Mouse (Mus musculus): ENCODE results near the gene Ngdn. TPM values are rescaled to one million over a fixed set of nuclear protein-coding genes. Genes with fewer than 3 reads are reported as not detected.

The Ngdn gene
- total and polyA plus RNA-seq, 3 experiments = 140 to 148 TPM; not detected in 1

DNA sequence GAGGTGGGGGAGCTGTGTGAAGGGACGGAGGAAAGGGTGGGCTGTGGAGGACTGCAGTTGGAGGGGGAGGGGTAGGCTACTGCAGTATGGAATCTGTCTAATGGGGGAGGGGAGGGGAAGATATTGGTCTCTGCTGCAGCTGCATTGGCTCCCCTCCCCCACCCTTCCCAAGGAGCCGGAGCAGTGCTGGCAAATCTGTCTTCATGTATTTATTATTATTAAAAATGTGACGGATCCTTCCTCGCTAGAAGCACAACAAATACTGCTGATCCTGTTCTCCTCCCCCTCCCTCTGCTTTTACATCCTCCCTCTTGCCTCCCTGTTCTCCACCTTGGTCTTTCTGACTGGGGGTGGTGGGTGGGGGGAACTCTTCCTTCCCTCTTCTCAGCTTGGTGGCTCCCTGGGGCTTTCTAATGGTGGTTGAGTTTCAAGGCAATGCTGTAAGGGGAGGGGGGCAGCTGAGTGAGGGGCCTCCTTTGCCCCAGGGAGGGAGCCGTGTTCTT is 13.1 kb downstream of the Ngdn start:
- TF ChIP-seq MAFK (IDR thresholded peaks at IDR 0.05; ENCODE audit: borderline replicate concordance, low read depth, low read length) = no peak
- TF ChIP-seq MAX (IDR thresholded peaks at IDR 0.05; ENCODE audit: low read length) = no peak
- TF ChIP-seq EP300 (IDR thresholded peaks at IDR 0.05; ENCODE audit: low read depth in 1 of 2, low read length in 2 of 2) = no peak
- no peak for TF ChIP-seq POLR2A (IDR thresholded peaks at IDR 0.05; ENCODE audit: control insufficient read depth in 1 of 2, insufficient read depth in 1 of 2, low read depth in 1 of 2, low read length in 2 of 2, poor library complexity in 1 of 2)
- no peak for TF ChIP-seq MEF2A (IDR thresholded peaks at IDR 0.05; ENCODE audit: extremely low read depth, insufficient replicate concordance, low read depth, low read length, poor library complexity, severe bottlenecking)
- no peak for TF ChIP-seq E2F4 (IDR thresholded peaks at IDR 0.05; ENCODE audit: borderline replicate concordance, low read depth, low read length)
- TF ChIP-seq TBP (IDR thresholded peaks at IDR 0.05; ENCODE audit: low read depth, low read length) = no peak
- TF ChIP-seq NELFE (IDR thresholded peaks at IDR 0.05; ENCODE audit: low read depth, low read length) = no peak
- Histone ChIP-seq H3K4me1 (ENCODE audit: control insufficient read depth in 1 of 2, insufficient read depth in 2 of 2, low read length in 2 of 2) (peaks cover 2 to 7% of the 10 kb centered on the region in 2 experiments; a peak in 3 of 4 replicates), H3K79me2 (ENCODE audit: control insufficient read depth, insufficient read depth, low read length, poor library complexity) (no peaks in the 10 kb centered on the region), H3K27ac (ENCODE audit: control insufficient read depth, low read depth, low read length) (no peak overlapping the region), H3K27me3 (ENCODE audit: control insufficient read depth in 1 of 2, insufficient read depth in 2 of 2, low read length in 2 of 2) (no peaks in the 10 kb centered on the region), H3K9me3 (replicated peaks; ENCODE audit: insufficient read depth, low read length) (no peaks in the 10 kb centered on the region), H3K9ac (ENCODE audit: control insufficient read depth, low read depth, low read length, poor library complexity, severe bottlenecking) (no peak overlapping the region), H3K4me3 (ENCODE audit: control insufficient read depth in 1 of 2, insufficient read depth in 1 of 2, low read depth in 2 of 2, low read length in 2 of 2) (no peak overlapping the region), H3K36me3 (ENCODE audit: control insufficient read depth in 1 of 2, insufficient read depth in 2 of 2, low read length in 2 of 2) (peaks cover 2 to 8% of the 10 kb centered on the region in 2 experiments; a peak in 3 of 4 replicates)
- DNase-seq (ENCODE audit: low read depth, low spot score) = no peak

DNA sequence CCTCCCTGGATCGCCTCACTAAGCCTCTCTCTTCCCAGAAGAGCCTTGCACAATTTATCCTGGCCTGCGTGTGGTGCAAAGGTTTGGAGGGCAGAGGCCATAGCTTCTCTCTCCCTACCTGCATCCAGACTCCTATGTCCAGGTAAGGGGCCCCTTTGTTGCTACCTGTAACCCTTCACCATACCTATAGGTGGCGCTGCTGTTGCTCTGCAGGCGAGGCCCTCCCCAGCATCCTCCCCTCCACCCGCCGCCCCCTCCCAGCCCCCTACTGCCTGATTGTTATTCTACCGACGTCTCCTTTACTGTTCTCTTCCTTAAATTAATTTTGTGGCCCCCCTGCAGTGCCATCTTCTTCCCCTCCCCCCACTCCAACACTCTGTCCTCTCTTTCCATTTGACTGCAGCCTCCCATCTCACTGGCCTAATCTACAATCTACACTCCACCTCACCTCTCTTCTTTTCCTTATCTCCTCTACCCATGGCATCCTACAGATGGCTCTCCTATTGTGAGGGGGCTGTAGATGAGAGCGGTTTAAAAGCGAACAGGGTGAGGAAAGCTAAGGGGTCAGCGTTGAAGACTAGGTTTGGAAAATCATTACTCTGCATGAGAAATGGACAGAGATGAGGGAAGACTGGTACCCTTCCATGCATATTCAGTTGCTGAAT is 13.9 kb downstream of the Ngdn start:
- TF ChIP-seq CHD2 (IDR thresholded peaks at IDR 0.05; ENCODE audit: low read length) (no peak), KAT2A (conservative IDR thresholded peaks at IDR 0.05; ENCODE audit: low read depth, low read length) (no peak), ZMIZ1 (IDR thresholded peaks at IDR 0.05; ENCODE audit: low read depth, low read length) (no peak), ELF1 (IDR thresholded peaks at IDR 0.05; ENCODE audit: low read depth, low read length) (no peak), JUND (IDR thresholded peaks at IDR 0.05; ENCODE audit: low read depth, low read length) (no peak), MAX (IDR thresholded peaks at IDR 0.05; ENCODE audit: low read length) (no peak), GATA1 (IDR thresholded peaks at IDR 0.05; ENCODE audit: low read depth, low read length) (0 out of 2 replicates have a peak, but pooled peaks have one; percentile 14), MXI1 (IDR thresholded peaks at IDR 0.05; ENCODE audit: low read depth, low read length) (no peak), USF2 (IDR thresholded peaks at IDR 0.05; ENCODE audit: borderline replicate concordance in 1 of 2, insufficient read depth in 1 of 2, low read depth in 1 of 2, low read length in 2 of 2) (no peak), ZKSCAN1 (IDR thresholded peaks at IDR 0.05; ENCODE audit: low read depth, low read length) (no peak), ZNF384 (IDR thresholded peaks at IDR 0.05; ENCODE audit: low read depth, low read length) (no peak), ZC3H11A (IDR thresholded peaks at IDR 0.05; ENCODE audit: low read depth, low read length) (no peak), UBTF (IDR thresholded peaks at IDR 0.05; ENCODE audit: borderline replicate concordance, insufficient read depth, low read depth, low read length) (no peak), CTCF (IDR thresholded peaks at IDR 0.05 in 2 of 3, conservative IDR thresholded peaks at IDR 0.05 in 1 of 3; ENCODE audit: control insufficient read depth in 1 of 3, insufficient read depth in 1 of 3, low read depth in 2 of 3, low read length in 3 of 3, poor library complexity in 1 of 3, severe bottlenecking in 1 of 3) (peak; percentile 54 to 79 (median 55); a peak in 5 of 6 replicates), RCOR1 (IDR thresholded peaks at IDR 0.05; ENCODE audit: low read depth, low read length) (no peak), RAD21 (IDR thresholded peaks at IDR 0.05; ENCODE audit: low read depth, low read length) (peak; percentile 29), NRF1 (IDR thresholded peaks at IDR 0.05; ENCODE audit: insufficient read depth, low read depth, low read length, poor library complexity, severe bottlenecking) (no peak), EP300 (IDR thresholded peaks at IDR 0.05; ENCODE audit: low read depth in 1 of 2, low read length in 2 of 2) (peak in 1 of 2 experiments; percentile 31; a peak in 1 of 4 replicates), GABPA (IDR thresholded peaks at IDR 0.05; ENCODE audit: low read depth, low read length) (no peak), MAFK (IDR thresholded peaks at IDR 0.05; ENCODE audit: borderline replicate concordance, low read depth, low read length) (no peak), CHD1 (IDR thresholded peaks at IDR 0.05; ENCODE audit: low read depth, low read length) (no peak), SMC3 (IDR thresholded peaks at IDR 0.05; ENCODE audit: low read depth, low read length) (peak; percentile 18; the same call in 1 of the 2 replicates)
- Histone ChIP-seq H3K27me3 (ENCODE audit: control insufficient read depth in 1 of 2, insufficient read depth in 2 of 2, low read length in 2 of 2) (no peaks in the 10 kb centered on the region), H3K4me3 (ENCODE audit: control insufficient read depth in 1 of 2, insufficient read depth in 1 of 2, low read depth in 2 of 2, low read length in 2 of 2) (no peak overlapping the region), H3K4me1 (ENCODE audit: control insufficient read depth in 1 of 2, insufficient read depth in 2 of 2, low read length in 2 of 2) (peaks cover 2 to 7% of the 10 kb centered on the region in 2 experiments; a peak in 3 of 4 replicates), H3K9ac (ENCODE audit: control insufficient read depth, low read depth, low read length, poor library complexity, severe bottlenecking) (no peak overlapping the region), H3K79me2 (ENCODE audit: control insufficient read depth, insufficient read depth, low read length, poor library complexity) (no peaks in the 10 kb centered on the region), H3K27ac (ENCODE audit: control insufficient read depth, low read depth, low read length) (no peak overlapping the region), H3K9me3 (replicated peaks; ENCODE audit: insufficient read depth, low read length) (no peaks in the 10 kb centered on the region), H3K36me3 (ENCODE audit: control insufficient read depth in 1 of 2, insufficient read depth in 2 of 2, low read length in 2 of 2) (peaks cover under 1 to 8% of the 10 kb centered on the region in 2 experiments; a peak in 3 of 4 replicates)
- peak; percentile 39 for DNase-seq (ENCODE audit: low read depth, low spot score)
